In genomic region chr16:91129916-91130315, GRCm38 (mm10) we compare ENCODE assay signal across 23 mouse cellular contexts. TPM values are rescaled to one million over a fixed set of nuclear protein-coding genes. Genes with fewer than 3 reads are reported as not detected.
"Had no signal": no experiment of that assay in that cellular context is flagged by ENCODE, and none has a peak within 500 bp of the region (broad histone marks: within the 10 kb centered on the region; RNA-seq: fewer than 3 reads in every experiment).

No protein-coding gene starts in this region.

- H3K4me2 ChIP-seq: liver, embryonic 12.5 days; lung, embryonic 15.5 days; midbrain, embryonic 12.5 days; neural tube, embryonic 13.5 days; neural tube, embryonic 15.5 days; stomach, embryonic 15.5 days had no signal

- ATAC-seq: liver, embryonic 12.5 days; midbrain, embryonic 16.5 days had no signal

- H3K4me1 ChIP-seq: liver, embryonic 12.5 days; lung, embryonic 15.5 days; neural tube, embryonic 13.5 days; neural tube, embryonic 15.5 days; stomach, embryonic 15.5 days had no signal

- DNase-seq: lung, adult 18-20 months; lung, postnatal 4 days; midbrain, embryonic 14.5 days; retina, postnatal 1 day; right cerebral cortex, adult 18-20 months; right cerebral cortex, postnatal 25 days; right cerebral cortex, postnatal 4 days; thymus, adult 2 months; thymus, postnatal 25 days; thymus, postnatal 4 days had no signal

- H3K9me3 ChIP-seq: liver, embryonic 12.5 days; lung, embryonic 15.5 days; midbrain, embryonic 10.5 days; midbrain, embryonic 12.5 days; neural tube, embryonic 13.5 days; neural tube, embryonic 15.5 days; stomach, embryonic 15.5 days had no signal

- H3K9ac ChIP-seq: liver, embryonic 12.5 days; liver, embryonic 14.5 days; lung, embryonic 15.5 days; midbrain, embryonic 12.5 days; neural tube, embryonic 13.5 days; neural tube, embryonic 15.5 days; stomach, embryonic 15.5 days had no signal

- H3K36me3 ChIP-seq: liver, embryonic 12.5 days; lung, embryonic 15.5 days; midbrain, embryonic 10.5 days; midbrain, embryonic 12.5 days; neural tube, embryonic 13.5 days; neural tube, embryonic 15.5 days; stomach, embryonic 15.5 days had no signal

- H3K27me3 ChIP-seq: lung, embryonic 15.5 days; stomach, embryonic 15.5 days had no signal

- H3K4me3 ChIP-seq: liver, embryonic 12.5 days; lung, embryonic 15.5 days; midbrain, embryonic 10.5 days; midbrain, embryonic 12.5 days; myocyte; neural tube, embryonic 13.5 days; neural tube, embryonic 15.5 days; stomach, embryonic 15.5 days had no signal

- H3K27ac ChIP-seq: liver, embryonic 12.5 days; liver, embryonic 14.5 days; lung, embryonic 15.5 days; midbrain, embryonic 10.5 days; midbrain, embryonic 12.5 days; neural tube, embryonic 13.5 days; neural tube, embryonic 15.5 days; stomach, embryonic 15.5 days; stomach, postnatal 0 days had no signal

RNA-seq across cellular contexts. Expression of gene 4932438H23Rik, which starts 35.0 kb away (rescaled TPM):
- polyA plus RNA-seq: liver, embryonic 12.5 days; liver, embryonic 14.5 days; liver, embryonic 16.5 days; midbrain, embryonic 10.5 days; spleen, adult 2 months had no signal
